Mouse (Mus musculus) colon, adult 2 months (tissue): Measurements from ENCODE around the gene Olfr486. TPM values are rescaled to one million over a fixed set of nuclear protein-coding genes. Genes with fewer than 3 reads are reported as not detected.

Experiments used
- polyA plus RNA-seq: library from polyadenylated mRNA; depleted of rRNA; stranded (reverse); fragments of >200 nt; gene quantifications from 2 replicates; pipeline ENCODE4 v1.2.3, GENCODE M21; 2012; rRNA removed

Olfr486 gene
- not detected in 2 replicates for polyA plus RNA-seq

GRCm38 (mm10) chr7:108172642-108173041 is at the start of gene Olfr486:
TSS of gene Olfr486 (minus strand) at chr7:108172742.

GRCm38 (mm10) chr7:108214536-108214935 is 42.0 kb upstream of the Olfr486 start, which contains the start of gene Olfr487:
TSS of gene Olfr487 (minus strand) at chr7:108214636.

GRCm38 (mm10) chr7:108159771-108160170 is 12.8 kb downstream of the Olfr486 start, which contains the start of gene Olfr485:
TSS of gene Olfr485 (minus strand) at chr7:108159871.

GRCm38 (mm10) chr7:108127349-108127748 is 45.2 kb downstream of the Olfr486 start, which contains the start of gene Olfr484:
TSS of gene Olfr484 (minus strand) at chr7:108127449.

Other genes with a start within 250 kb of the Olfr486 start
- gene Olfr473, start 242.3 kb downstream of the Olfr486 start, polyA plus RNA-seq: not detected in 2 replicates
- not detected in 2 replicates for gene Olfr474, start 218.1 kb downstream of the Olfr486 start, polyA plus RNA-seq
- not detected in 2 replicates for gene Olfr476, start 207.9 kb downstream of the Olfr486 start, polyA plus RNA-seq
- not detected in 2 replicates for gene Olfr477, start 186.0 kb downstream of the Olfr486 start, polyA plus RNA-seq
- not detected in 2 replicates for gene Olfr478, start 138.8 kb downstream of the Olfr486 start, polyA plus RNA-seq
- gene Olfr479, start 122.0 kb downstream of the Olfr486 start, polyA plus RNA-seq: not detected in 2 replicates
- not detected in 2 replicates for gene Olfr480, start 105.4 kb downstream of the Olfr486 start, polyA plus RNA-seq
- not detected in 2 replicates for gene Olfr481, start 92.9 kb downstream of the Olfr486 start, polyA plus RNA-seq
- not detected in 2 replicates for gene Olfr482, start 75.2 kb downstream of the Olfr486 start, polyA plus RNA-seq
- not detected in 2 replicates for gene Olfr483, start 71.9 kb downstream of the Olfr486 start, polyA plus RNA-seq
- not detected in 2 replicates for gene Olfr484, start 45.3 kb downstream of the Olfr486 start, polyA plus RNA-seq
- gene Olfr485, start 12.9 kb downstream of the Olfr486 start, polyA plus RNA-seq: not detected in 2 replicates
- not detected in 2 replicates for gene Olfr487, start 41.9 kb upstream of the Olfr486 start, polyA plus RNA-seq
- gene Olfr488, start 85.6 kb upstream of the Olfr486 start, polyA plus RNA-seq: not detected in 2 replicates
- not detected in 2 replicates for gene Olfr490, start 116.2 kb upstream of the Olfr486 start, polyA plus RNA-seq
- gene Olfr491, start 140.7 kb upstream of the Olfr486 start, polyA plus RNA-seq: not detected in 2 replicates
- not detected in 2 replicates for gene Olfr492, start 150.9 kb upstream of the Olfr486 start, polyA plus RNA-seq
- not detected in 2 replicates for gene Olfr493, start 174.2 kb upstream of the Olfr486 start, polyA plus RNA-seq
- not detected in 2 replicates for gene Olfr494, start 192.6 kb upstream of the Olfr486 start, polyA plus RNA-seq
- gene Olfr495, start 220.4 kb upstream of the Olfr486 start, polyA plus RNA-seq: not detected in 2 replicates
- not detected in 2 replicates for gene Olfr497, start 247.7 kb upstream of the Olfr486 start, polyA plus RNA-seq